Mouse (Mus musculus) left cerebral cortex, adult 18-20 months (tissue): ENCODE data around the gene Eml1. TPM values are rescaled to one million over a fixed set of nuclear protein-coding genes. Genes with fewer than 3 reads are reported as not detected.
A peak's percentile ranks its signal among the peaks of the same experiment; 100 is the strongest.

ENCODE experiments used
- DNase-seq, 2 experiments: peaks; one replicate each; pipeline ENCODE4 v3.0.0; 2021 to 2022; ENCODE audit warnings: low spot score in 2 of 2, mixed read lengths in 1 of 2
- total RNA-seq, 2 experiments: library from RNA; stranded (reverse); gene quantifications; 2 replicates each; pipeline ENCODE4 v1.2.3; 2021

The Eml1 gene
- total RNA-seq, 2 experiments from 2014 or later, result 60.4 to 64.1 TPM

DNA sequence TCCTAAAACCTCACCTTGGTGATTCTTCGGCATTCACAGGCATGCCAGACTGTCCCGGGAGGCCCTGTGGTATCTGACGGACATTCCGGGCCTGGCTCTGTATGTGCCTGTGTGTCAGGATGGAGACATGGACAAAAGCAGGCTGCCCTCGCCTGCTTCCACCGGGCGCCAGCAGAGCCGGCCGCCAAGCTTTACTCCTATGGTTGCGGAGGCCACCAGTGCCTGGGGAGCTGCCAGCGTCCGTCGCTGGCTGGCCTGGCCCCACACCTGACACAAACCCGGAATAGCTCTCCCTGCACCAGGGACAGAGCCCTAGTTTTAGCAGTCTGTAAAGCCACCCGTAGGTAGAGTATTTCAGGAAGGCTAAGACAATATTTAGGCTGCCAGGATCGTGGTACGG, 1.5 kb downstream of the Eml1 start:
- DNase-seq, result no peak

DNA sequence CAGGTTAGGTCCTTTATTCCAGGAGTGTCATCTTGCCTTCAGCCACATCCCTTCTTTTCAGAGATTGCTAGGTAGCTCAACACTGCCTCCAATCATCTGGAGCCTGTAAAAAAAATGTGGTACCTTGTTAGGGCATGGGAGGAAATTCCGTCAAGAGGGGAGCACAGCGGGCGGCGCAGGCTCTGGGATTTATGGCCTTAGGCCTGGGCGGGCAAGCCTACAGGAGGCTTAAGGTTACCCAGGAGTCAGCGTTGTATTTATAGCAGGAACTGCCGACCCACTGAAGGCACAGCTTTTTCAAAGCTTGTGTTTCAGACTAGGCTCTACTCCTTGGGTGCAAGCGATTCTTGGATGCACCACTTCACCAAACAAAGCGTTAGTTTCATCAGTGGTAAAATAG, 2.9 kb downstream of the Eml1 start:
- DNase-seq, result no peak

DNA sequence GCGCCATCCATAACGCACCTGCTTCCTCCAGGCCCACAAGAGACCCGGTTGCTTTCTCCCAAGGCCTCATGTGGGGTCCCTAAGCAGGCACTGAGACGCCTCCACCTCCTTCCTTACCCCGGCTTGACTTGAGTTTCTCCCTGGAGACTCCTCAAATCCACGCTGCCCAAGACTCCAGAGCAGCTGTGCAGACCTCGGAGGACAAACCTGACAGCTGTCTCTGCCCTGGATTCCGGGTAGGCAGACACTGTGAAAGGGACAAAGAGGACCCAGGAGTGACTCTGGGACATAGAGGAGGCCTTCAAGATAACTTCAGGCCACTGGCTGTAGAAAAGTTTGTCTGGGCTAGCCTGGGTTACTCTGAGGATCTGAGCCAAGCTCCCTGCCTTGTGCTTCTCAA, 3.9 kb downstream of the Eml1 start:
- no peak for DNase-seq

DNA sequence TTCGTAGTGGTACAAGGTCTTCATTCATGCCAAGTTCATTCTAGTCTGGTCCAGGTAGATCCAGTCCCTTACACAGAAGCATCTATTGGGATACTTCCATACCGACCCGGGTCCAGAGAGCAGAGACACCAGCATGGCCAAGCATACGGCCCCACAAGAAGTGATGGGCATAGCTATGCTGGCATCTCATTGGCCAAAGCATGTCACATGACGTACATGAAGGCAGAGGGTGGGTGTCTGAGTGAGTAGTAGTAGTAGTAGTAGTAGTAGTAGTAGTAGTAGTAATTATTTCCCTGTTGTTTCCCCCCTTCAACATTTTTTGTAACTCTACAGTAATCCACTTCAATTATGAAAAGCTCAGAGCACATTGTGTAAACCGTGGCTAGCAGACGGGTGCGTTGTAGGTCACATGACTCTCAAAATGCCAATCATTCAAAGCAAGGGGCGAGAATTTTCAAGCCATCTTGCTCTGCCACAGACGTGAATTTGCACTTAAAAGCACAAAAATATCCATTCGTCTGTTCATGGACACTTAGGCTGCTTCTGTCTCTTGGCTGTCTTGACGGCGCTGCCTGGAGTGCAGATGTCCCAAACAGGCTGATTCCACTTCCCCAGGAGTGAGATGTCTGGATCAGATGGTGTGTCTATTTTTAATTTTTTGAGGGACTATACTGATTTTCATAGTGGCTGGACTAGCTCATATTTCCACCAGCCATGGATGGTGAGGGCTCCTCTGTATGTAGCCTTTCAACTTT, 7.8 kb downstream of the Eml1 start:
- DNase-seq, result no peak

DNA sequence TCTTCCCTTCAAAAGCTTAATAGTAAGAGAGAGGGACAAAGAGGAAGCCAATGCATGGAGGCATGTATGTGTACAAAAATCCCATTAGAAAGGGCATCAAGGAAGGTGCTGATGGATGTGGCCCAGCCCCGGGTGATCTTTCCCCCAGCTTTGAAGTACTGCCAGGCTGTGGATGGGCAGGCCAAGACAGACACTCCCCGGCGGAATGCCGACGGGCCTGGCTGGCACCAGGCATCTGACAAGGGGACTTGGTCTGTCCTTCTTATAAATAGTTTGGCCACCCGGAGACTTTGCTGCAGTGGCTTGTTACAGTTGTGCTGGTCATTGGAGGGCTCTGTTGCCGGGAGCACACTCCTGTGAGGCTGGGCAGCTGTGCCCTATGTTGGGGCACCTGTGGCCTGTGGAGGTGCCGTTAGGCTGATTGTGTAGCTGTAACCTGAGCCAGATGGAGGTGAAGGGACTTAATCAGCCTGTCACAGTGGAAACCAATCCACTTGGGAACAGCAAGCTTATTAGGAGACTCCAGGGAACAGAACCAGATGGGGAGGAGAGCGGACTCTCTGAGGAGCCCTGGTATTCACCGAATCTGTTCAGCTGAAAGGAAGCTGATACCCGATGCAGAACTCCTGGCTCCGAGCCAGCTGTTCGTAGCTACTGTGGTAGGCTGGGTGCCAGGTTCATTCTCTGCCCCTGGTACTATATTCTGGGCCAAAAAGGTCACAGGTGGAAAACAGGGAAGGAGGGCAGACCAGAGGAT, 15.9 kb downstream of the Eml1 start:
- no peak for DNase-seq

DNA sequence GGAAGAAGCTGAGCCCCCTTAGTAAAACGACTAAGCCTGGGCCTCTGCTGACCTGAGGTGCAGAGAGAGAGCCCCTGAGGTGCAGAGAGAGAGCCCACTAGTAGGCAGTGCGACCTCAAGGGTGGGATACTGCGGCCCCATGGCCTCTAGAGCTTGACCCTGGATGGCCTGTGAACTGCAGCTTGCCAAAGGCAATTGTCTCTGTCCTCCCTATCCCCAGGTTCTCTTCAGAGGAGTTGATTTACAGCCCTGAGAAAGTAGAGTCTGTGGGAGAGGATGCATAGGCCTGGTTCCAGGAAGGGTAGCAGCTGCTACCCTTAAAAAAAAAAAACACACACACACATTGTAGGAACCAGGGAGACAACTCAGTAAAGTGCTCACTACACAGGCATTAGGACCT, 19.0 kb downstream of the Eml1 start:
- DNase-seq, result no peak

DNA sequence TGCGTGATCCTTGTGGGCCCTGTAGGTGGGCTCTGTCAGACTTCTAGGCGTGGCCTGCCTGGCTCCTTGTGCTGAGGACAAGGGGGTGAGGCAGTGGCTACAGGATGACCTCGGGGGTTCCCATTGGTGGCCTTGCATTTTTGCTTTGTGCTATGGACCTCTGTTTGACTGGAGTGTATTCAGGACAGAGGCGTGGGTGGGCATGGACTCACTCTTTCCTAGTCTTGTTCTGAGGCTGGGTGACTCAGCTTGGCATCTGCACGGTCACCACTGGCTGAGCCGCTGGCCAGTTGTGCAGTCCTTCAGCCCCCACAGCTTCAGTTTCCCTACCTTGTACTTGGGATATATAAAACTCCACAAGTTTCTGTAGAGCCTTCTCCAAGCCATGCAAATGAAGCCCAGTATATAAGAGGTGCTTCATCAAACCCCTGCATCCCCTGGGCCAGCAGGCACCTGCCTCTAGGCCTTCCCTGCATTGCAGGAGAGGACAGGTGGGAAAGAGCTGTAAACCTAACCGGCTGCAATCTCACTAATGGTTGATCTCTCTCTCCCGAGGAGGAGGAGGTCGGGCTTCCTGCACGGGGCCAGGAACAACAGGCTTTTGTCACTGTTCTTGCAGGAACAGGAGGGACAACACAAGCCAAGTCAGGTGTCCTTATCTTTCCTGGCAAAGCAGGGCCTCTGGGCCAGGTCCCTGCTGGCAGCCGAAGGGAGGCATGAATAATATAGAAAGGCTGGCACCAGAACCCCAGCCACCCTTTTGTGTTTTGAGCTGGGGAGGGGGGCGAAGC, 21.7 kb downstream of the Eml1 start:
- no peak for DNase-seq

DNA sequence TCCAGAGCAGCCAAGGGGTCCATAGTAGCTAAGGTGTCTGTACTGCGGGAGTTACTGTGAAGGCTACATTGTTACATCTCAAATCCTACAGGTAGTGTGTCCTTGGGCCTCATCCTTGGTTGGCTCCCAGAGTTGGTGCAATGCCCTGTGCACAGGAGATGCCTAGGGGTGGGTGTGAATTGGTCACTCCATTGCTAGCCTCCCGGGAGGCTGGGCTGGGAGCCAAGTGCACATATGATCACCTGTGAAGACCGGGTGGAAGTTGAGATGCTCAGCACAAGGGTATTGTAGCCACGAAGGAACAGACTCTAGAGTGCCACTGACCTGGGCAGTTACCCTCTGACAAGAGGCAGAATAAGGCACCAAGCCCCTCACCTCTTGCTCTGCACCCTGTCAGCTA, 22.3 kb downstream of the Eml1 start:
- DNase-seq, result no peak

DNA sequence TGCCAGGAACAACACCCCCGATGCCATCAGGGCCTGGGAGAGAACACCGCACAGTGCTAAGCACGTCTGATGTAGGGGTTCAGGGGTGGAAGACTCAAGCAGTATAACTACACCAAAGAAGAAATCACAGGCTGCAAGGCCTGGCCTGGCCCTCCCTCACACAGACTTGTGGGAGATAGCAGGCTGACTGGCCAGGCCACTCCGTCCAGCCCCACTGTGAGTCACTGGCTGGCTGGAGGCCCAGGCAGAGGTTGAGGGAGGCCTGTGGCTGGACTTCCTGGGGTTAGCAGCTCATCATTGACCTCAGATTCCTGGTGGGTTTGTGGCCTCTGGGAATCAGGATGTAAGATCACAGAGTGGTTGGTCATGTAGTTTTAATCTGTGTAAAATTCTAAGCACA, 22.9 kb downstream of the Eml1 start:
- DNase-seq, result peak; percentile 29 to 33

DNA sequence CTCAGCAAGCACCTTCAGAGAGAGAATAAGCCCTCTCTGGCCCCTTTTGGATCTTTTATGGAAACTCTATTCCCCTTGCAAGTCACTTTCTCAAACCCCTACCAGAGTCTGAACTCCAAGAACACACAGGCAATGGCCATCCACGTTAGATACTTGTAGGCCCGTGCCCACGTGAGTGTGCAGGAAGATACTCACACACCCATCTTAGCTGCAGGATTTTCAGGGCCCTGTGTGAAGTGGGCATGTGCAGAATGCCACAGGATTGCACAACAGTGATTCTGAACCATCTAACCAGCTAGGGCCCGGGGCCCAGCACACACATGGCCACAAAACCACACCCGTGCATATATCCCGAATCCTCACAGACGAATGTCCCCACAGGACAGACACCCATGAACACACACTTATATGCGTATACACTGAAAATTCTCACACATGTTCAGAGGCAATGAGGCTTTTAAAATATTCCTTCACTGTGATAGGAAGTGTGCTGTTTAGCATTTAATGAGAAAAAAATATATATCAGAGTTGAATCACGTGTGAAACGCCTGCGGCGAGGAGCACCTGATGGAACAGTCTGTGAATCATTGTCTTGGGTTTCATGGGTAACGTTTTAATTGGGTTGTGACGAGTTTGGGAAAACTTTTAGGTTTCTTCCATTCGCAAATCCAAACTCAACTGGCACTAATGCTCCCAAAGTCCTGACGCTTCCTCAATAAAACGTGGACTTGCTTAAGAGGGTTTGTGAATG, 24.0 kb downstream of the Eml1 start:
- no peak for DNase-seq

DNA sequence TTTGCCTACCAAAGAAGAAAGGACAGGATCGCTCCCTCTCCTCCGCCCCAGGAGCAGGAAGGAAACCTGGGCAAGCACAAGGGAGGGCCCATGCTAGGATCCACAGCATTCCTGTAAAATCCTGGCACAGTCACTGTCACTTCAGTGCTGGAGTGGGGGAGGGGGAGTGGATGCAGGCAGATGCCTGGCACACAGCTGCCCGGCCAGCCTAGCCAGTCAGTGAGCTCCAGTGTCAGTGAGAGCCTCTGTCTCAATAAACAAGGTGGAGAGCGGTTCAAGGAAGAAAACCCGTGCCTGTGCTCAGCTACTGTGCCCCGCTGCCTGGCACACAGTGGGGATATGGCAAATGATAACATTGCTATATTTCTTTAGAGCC, 24.5 kb downstream of the Eml1 start:
- DNase-seq, result no peak

DNA sequence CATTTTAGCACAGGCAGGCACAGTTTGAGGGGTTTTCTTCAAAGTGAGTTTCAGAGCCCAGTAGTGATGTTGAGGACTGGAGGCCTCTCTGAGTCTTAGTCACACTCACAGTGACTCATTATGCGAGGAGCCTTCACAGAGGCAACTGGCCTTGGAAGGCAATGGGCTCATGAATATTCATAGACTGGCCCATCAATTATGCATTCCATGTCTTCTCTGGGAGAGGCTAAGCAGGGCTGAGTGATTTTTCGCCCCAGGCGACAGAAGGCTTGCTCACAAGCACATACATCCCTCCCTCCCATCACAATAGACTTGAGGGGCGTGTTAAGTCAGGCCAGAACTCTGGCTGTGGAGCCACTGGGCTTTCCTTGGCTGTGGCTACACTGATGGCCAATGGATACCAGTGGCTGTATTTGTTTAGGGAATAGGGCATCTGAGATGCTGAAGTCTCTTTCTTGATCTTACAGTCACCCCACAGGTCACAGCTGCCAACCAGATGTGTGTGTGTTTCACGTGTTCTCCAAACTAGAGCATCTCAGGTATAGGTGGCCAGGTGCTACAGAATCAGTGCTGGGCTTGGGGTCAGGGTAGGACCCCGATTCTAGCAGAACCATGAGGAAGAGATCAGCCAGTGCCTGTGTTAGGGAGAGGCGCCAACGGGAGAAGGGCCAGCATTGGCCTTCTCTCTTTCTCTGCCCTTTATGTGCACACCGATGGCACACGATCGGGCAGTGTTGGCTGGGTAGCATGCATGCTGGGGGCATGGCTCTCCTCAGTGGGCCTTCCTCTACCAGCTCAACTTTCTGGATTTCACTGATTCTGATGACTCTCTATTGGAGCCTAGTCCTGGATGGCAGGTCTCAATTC, 25.6 kb downstream of the Eml1 start:
- DNase-seq, result peak; percentile 61 to 65

DNA sequence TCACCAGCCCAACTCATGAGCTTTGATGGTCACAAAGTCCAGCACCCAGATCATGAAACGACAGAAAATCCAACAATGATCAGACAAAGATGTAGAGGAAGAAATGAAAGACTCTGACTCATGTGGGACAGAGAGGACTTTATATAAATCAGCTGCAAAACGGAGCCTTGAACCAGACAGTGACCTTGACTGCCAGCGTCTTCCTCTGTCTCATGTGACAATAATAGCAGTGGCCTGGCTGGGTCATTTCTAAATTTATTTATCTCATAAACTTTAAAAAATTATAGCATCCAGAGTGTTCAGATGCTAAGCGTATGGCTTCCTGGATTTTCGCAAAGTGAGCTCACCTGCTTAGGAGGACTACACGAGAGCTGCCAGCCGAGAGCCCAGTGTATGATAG, 27.9 kb downstream of the Eml1 start:
- no peak for DNase-seq

DNA sequence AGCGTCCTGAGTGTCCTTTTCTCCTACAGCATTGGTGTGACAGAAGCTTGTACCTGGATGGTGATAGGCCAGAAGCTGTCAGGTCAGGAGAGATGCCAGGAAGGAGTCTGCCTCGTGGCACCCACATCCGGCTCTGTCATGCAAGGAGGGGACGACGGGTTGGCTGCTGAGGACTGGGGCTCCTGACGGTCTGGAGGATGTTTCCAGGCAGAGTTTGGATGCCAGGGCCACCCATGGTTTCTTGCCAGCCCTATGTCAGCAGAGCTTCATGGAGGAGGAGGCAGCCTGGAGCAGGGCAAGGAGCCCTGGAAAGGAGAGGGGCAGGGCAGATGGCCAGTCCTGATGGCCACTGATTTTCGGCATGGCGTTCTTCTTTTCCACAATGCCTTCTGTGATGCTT, 28.4 kb downstream of the Eml1 start:
- DNase-seq, result no peak

DNA sequence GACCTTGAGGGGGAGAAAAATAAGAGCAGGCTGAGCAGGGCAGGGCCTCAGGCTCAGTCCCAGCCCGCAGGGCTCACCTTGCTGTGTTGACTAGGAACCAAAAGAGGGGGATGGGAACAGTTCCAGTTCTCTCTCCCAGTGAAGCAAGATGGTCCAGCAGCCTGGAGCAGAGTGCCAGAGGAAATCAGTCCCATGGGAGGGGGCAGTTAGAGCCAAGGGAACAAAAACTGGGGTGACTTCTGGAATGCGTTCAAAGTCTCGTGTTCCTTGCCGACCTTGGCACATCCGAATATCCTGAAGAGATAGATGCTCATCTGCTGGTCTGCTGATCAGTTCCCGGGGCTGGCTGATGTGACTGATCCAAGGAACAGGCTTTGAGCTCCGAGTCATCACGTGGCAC, 30.2 kb downstream of the Eml1 start:
- DNase-seq, result no peak

DNA sequence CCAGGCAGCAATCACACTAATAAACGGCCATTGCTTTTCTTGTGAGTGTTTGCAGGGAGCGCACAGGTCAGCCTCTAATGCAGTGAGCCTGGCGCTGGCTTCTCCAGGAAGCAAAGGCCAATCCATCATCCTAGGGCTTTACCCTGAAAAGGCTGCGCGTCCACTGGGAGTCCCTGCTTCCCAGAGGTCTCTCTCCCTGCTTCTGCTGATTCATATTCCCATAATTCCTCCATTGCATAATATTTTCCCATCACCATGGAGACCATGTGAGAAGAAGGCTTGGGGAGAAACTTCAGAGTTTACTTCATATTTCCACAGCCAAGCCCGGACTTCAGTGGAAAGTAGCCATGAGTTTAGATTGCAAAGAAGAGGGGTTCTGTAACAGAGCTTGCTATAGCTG, 33.2 kb downstream of the Eml1 start:
- DNase-seq, result peak in 1 of 2 experiments; percentile 29

DNA sequence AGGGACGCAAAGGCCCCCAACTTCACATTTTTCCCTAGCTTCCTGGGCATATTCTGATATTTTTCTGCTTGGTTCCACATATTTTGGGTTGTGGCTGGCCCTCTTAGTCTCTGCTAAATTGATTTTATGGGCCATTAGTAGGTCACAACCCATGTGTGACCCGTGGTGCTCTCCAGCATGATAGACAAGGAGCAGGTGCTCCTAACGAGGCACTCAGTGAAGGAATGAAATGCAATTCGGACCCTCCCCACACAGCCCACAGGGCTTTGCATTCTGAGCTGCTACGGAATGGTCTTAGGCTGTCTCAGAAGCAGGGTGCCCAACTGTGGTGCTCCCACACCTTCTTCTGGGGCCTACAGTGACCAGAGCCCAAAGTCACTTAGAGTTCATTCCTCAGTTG, 38.3 kb downstream of the Eml1 start:
- no peak for DNase-seq

DNA sequence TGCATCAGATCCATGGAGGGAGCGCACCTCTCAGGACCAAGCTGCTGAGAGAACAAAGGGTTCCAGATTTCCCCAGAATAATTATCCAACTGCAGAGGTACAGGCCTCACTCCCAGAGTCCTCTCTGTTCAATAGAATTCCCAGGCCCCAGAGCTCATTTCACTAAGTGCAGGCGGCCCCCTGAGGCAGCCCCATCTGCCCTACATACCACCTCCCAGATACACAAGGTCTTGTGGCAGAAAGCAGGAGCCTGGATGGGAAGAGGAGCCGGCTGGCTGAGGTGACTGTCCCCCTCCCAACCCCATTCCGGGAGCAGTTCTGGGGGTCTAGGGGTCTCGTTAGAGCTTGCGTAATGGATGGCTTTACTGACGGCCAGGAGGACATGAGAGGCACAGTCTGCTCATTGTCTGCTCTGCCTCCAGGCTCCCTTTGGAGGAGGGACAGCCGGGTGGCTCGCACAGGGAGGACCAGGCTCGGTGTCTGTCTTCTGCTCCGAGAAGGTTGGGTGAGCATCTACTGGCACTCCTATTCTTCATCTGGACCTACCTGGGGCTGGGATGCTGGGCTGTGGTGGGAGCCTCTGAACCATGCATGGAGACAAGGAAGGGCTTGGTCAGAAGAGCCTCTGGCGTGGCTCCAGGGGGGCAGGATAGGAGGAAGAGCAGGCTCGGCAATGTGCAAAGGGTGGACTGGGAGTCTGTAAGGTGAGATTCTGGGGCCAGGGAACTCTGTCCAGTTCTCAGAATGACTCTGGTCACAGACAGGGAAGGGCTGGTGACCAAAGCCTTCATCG, 39.9 kb downstream of the Eml1 start:
- no peak for DNase-seq

DNA sequence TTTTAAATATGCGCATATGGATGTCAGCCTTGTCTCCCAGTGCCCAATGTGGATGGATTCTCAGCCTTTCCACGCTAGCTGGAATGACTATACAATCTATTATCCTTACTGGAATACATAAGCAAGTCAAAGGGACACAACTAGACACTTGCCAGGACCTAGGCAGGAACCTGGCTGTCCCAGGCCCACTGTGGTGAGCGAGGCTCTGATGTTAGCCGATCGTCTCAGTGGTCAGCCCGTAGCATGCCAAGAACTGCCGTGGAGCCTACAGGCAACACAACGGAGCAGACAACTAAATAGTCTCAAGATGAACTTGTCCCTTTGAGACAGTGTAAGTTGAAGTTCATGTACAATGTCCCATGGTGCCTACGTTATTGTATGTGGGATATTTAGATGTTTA, 44.2 kb downstream of the Eml1 start:
- no peak for DNase-seq

DNA sequence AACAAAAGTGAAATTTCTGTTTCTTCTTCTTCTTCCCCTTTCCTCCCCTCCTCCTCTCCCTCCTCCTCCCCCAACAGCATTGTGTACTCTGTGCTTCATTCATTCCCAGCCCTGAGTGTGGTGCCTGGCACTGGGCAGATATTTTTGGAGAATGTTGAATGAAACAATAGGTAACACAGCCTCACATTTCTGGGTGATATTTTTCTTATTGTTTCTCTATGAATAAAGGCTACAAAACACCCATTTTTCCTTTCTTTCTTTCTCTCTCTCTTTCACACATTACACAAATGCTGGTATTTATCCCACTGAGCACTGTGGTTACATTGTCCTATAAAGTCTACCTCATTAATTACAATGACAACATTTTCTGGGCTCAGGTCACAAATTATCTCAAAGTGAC, 48.8 kb downstream of the Eml1 start:
- DNase-seq, result no peak
